Mouse (Mus musculus) stomach, postnatal 0 days (tissue): ENCODE results near the gene Cyp4f14.

ENCODE experiments used
- CTCF ChIP-seq: IDR thresholded peaks from 2 replicates; pipeline ENCODE4 v1.5.1; 2016; ENCODE audit warnings: antibody characterized with exemption, low read depth, mild to moderate bottlenecking, moderate library complexity
- EP300 ChIP-seq: optimal IDR thresholded peaks from 2 replicates; pipeline ENCODE3; 2016; ENCODE audit warnings: antibody characterized with exemption

GRCm38 (mm10) chr17:32943661-32944060, 26.5 kb upstream of the Cyp4f14 start:
- TF ChIP-seq CTCF: no peak
- TF ChIP-seq EP300: no peak
